Mouse (Mus musculus): ENCODE measurements around the gene Irf2bpl. TPM values are rescaled to one million over a fixed set of nuclear protein-coding genes. Genes with fewer than 3 reads are reported as not detected.

Gene Irf2bpl
- polyA plus RNA-seq, 1 experiment, result 50.0 TPM

GRCm38 (mm10) chr12:86888130-86889069 lies 3.8 kb upstream of the Irf2bpl start:
- TF ChIP-seq CTCF (IDR thresholded peaks at IDR 0.05; ENCODE audit: insufficient read depth, low read length), result no peak
- peak; percentile 54; the same call in 1 of the 2 replicates for TF ChIP-seq POLR2A (IDR thresholded peaks at IDR 0.05; ENCODE audit: borderline replicate concordance, extremely low read depth, low read depth, low read length)
- Histone ChIP-seq H3K4me1 (ENCODE audit: control insufficient read depth, insufficient read depth, low read length) (peaks cover 33% of the 10 kb centered on the region), H3K4me3 (replicated peaks; ENCODE audit: extremely low read depth, low read depth, low read length) (peak overlapping the region; percentile 60)
- peak; percentile 81 for DNase-seq
- WGBS, result under 1% methylated on average over 47 of the region's 47 CpGs

DNA sequence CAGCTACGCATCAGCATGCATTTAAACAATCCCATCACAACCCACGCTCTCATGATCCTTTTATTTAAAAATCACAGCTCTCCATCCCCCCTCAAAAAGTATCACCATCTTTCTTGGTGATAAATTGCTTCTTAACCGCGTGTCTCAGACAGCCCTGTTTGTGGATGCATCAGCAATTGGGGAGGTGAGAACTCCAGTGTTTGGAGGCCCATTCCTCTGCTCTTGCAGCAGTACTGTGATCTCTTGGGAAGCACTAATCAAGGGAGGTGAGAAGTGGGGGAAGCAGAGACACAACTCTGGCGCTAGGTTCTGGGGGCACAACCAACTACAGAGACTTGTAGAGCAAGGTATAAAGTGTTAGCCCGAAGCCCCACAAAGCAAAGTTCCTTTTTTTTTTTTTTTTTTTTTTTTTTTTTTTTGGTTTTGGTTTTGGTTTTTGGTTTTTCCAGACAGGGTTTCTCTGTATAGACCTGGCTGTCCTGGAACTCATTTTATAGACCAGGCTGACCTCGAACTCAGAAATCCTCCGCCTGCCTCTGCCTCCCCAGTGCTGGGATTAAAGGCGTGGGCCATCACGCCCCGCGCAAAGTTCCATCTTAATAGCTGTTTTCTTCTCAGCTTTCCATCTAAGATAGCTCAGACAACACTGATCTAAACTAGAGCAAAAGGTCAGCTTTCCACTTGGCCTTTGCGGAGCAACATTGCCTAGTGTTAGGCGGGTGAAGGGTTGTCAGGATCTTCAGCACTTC lies 3.0 kb upstream of the Irf2bpl start:
- no peak for DNase-seq
- WGBS, result 36% methylated on average over 14 of the region's 14 CpGs
- TF ChIP-seq CTCF (IDR thresholded peaks at IDR 0.05; ENCODE audit: insufficient read depth, low read length), result no peak
- no peak for TF ChIP-seq POLR2A (IDR thresholded peaks at IDR 0.05; ENCODE audit: borderline replicate concordance, extremely low read depth, low read depth, low read length)
- Histone ChIP-seq H3K4me3 (replicated peaks; ENCODE audit: extremely low read depth, low read depth, low read length) (peak overlapping the region; percentile 56), H3K4me1 (ENCODE audit: control insufficient read depth, insufficient read depth, low read length) (peaks cover 31% of the 10 kb centered on the region)

- Histone ChIP-seq H3K4me3 (replicated peaks; ENCODE audit: extremely low read depth, low read depth, low read length) (no peak overlapping the region), H3K4me1 (ENCODE audit: control insufficient read depth, insufficient read depth, low read length) (peaks cover 35% of the 10 kb centered on the region)
- WGBS, result 60% methylated on average over 7 of the region's 7 CpGs
- DNase-seq, result no peak
- TF ChIP-seq POLR2A (IDR thresholded peaks at IDR 0.05; ENCODE audit: borderline replicate concordance, extremely low read depth, low read depth, low read length) (no peak), CTCF (IDR thresholded peaks at IDR 0.05; ENCODE audit: insufficient read depth, low read length) (no peak)
Observed at GRCm38 (mm10) chr12:86886446-86886965, 1.9 kb upstream of the Irf2bpl start.

DNA sequence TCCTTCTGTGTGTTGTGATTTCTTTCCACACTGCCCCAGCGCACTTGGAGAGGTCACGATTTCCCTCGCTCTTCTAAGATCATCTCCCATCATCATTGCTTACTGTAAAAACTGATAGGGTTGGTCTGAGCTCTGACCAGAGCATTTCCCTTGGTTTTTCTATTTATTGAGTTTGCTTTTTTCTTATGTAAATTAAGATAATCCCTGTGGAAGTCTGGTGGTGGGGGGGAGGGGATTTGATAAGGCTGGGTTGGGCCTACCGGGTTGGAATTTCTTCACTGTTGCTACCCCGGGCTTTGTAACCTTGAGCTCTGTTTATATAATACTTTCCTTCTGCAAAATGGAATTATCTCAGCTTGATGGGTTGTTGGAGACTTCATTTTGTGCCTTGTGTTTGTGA lies 1.1 kb upstream of the Irf2bpl start:
- no peak for TF ChIP-seq POLR2A (IDR thresholded peaks at IDR 0.05; ENCODE audit: borderline replicate concordance, extremely low read depth, low read depth, low read length)
- no peak for TF ChIP-seq CTCF (IDR thresholded peaks at IDR 0.05; ENCODE audit: insufficient read depth, low read length)
- Histone ChIP-seq H3K4me1 (ENCODE audit: control insufficient read depth, insufficient read depth, low read length) (peaks cover 29% of the 10 kb centered on the region), H3K4me3 (replicated peaks; ENCODE audit: extremely low read depth, low read depth, low read length) (no peak overlapping the region)
- DNase-seq, result no peak
- 36% methylated on average over 5 of the region's 5 CpGs for WGBS

GRCm38 (mm10) chr12:86885336-86885735 lies 738 bp upstream of the Irf2bpl start:
- H3K4me3 ChIP-seq (replicated peaks; ENCODE audit: extremely low read depth, low read depth, low read length), result no peak overlapping the region
- TF ChIP-seq CTCF (IDR thresholded peaks at IDR 0.05; ENCODE audit: insufficient read depth, low read length), result no peak
- no peak for TF ChIP-seq POLR2A (IDR thresholded peaks at IDR 0.05; ENCODE audit: borderline replicate concordance, extremely low read depth, low read depth, low read length)
- peaks cover 26% of the 10 kb centered on the region for H3K4me1 ChIP-seq (ENCODE audit: control insufficient read depth, insufficient read depth, low read length)
- no peak for DNase-seq
- WGBS, result 13% methylated on average over 6 of the region's 6 CpGs

DNA sequence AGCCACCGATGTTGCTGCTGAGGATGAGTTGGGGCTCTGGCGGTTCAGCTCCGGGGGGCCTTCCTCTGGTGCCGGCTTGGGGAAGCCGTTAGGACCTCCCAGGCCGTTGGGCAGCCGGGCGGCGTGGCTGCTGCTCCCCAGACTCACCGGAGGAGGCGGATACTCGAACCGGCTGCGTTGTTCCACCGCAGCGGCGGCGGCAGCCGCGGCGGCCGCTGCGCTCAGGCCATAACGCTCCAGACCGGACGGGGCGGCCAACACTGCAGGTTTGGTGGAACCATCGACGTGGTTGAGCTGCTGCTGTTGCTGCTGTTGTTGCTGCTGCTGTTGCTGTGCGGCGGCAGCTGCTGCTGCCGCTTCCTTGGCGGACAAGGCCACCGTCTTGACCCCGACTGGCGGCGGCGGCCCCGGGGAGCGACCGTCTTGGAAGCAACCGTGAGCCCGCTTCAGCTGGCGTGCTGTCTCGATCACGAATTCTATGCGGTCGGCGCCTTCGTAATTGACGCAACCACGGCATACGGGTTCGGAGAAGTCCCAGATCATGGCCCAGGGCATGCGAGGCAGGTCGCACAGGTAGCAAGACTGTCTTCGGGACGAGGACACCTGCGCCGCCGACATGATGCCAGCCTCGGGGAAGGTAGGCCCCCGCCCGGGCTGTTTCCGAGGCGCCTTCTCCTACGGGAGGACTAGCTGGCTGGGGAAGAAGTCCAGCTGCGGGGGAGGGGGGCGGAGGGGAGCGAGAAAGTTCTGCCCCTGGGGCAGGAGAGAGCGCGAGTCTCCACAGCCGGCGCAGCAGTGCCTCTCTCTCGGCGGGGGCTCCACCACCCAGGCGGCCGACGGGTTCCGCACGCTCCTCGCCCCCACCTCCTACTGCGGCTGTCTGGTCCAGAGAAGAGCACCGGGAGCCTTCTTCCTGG lies 1.1 kb downstream of the Irf2bpl start:
- no peak for TF ChIP-seq CTCF (IDR thresholded peaks at IDR 0.05; ENCODE audit: insufficient read depth, low read length)
- TF ChIP-seq POLR2A (IDR thresholded peaks at IDR 0.05; ENCODE audit: borderline replicate concordance, extremely low read depth, low read depth, low read length), result peak; percentile 58; the same call in 1 of the 2 replicates
- H3K4me3 ChIP-seq (replicated peaks; ENCODE audit: extremely low read depth, low read depth, low read length), result peak overlapping the region; percentile 69
- H3K4me1 ChIP-seq (ENCODE audit: control insufficient read depth, insufficient read depth, low read length), result peaks cover 19% of the 10 kb centered on the region
- DNase-seq, result peak; percentile 74
- WGBS, result under 1% methylated on average over 84 of the region's 84 CpGs

GRCm38 (mm10) chr12:86883019-86883279 lies 1.6 kb downstream of the Irf2bpl start:
- peak; percentile 81 for DNase-seq
- Histone ChIP-seq H3K4me1 (ENCODE audit: control insufficient read depth, insufficient read depth, low read length) (peaks cover 24% of the 10 kb centered on the region), H3K4me3 (replicated peaks; ENCODE audit: extremely low read depth, low read depth, low read length) (peak overlapping the region; percentile 69)
- WGBS, result 1% methylated on average over 24 of the region's 24 CpGs
- TF ChIP-seq CTCF (IDR thresholded peaks at IDR 0.05; ENCODE audit: insufficient read depth, low read length) (no peak), POLR2A (IDR thresholded peaks at IDR 0.05; ENCODE audit: borderline replicate concordance, extremely low read depth, low read depth, low read length) (no peak)

- H3K4me3 ChIP-seq (replicated peaks; ENCODE audit: extremely low read depth, low read depth, low read length), result peak overlapping the region; percentile 69
- no peak for DNase-seq
- H3K4me1 ChIP-seq (ENCODE audit: control insufficient read depth, insufficient read depth, low read length), result peaks cover 24% of the 10 kb centered on the region
- TF ChIP-seq POLR2A (IDR thresholded peaks at IDR 0.05; ENCODE audit: borderline replicate concordance, extremely low read depth, low read depth, low read length) (0 out of 2 replicates have a peak, but pooled peaks have one; percentile 17), CTCF (IDR thresholded peaks at IDR 0.05; ENCODE audit: insufficient read depth, low read length) (no peak)
- 3% methylated on average over 59 of the region's 59 CpGs for WGBS
Observed at GRCm38 (mm10) chr12:86882279-86883018, 2.1 kb downstream of the Irf2bpl start.

All from lung, adult 2 months (tissue).